Mouse (Mus musculus) heart, adult 2 months (tissue): ENCODE data around the gene Gm525. TPM values are rescaled to one million over a fixed set of nuclear protein-coding genes. Genes with fewer than 3 reads are reported as not detected.

Source experiments
- DNase-seq, 2 experiments: peaks; one replicate each; pipeline ENCODE4 v3.0.0; 2021
- H3K27ac ChIP-seq: fragments of 200-600 bp; 2 replicates; pipeline ENCODE4 v1.8.1; 2022
- H3K27me3 ChIP-seq: fragments of 200-500 bp; 2 replicates; pipeline ENCODE4 v1.6.1; 2012; ENCODE audit warnings: mild to moderate bottlenecking, low read length, inconsistent platforms, mixed read lengths; ENCODE audit not compliant: control insufficient read depth, insufficient read depth
- H3K36me3 ChIP-seq: fragments of 200-500 bp; 2 replicates; pipeline ENCODE4 v1.6.1; 2012; ENCODE audit warnings: low read length, inconsistent platforms; ENCODE audit not compliant: control insufficient read depth, insufficient read depth
- H3K4me1 ChIP-seq: fragments of 200-500 bp; 2 replicates; pipeline ENCODE4 v1.6.1; 2011; ENCODE audit warnings: low read length; ENCODE audit not compliant: control insufficient read depth, insufficient read depth
- H3K4me3 ChIP-seq: fragments of 200-600 bp; 2 replicates; pipeline ENCODE4 v1.8.1; 2022
- H3K79me2 ChIP-seq: fragments of 200-500 bp; replicated peaks from 2 replicates; pipeline ENCODE4 v1.6.1; 2012; ENCODE audit warnings: mild to moderate bottlenecking, inconsistent platforms, low read length, moderate library complexity, mixed read lengths; ENCODE audit not compliant: control insufficient read depth, insufficient read depth
- H3K9ac ChIP-seq: fragments of 200-500 bp; 2 replicates; pipeline ENCODE4 v1.6.1; 2012; ENCODE audit warnings: low read depth, mild to moderate bottlenecking, control low read depth, inconsistent platforms, low read length, mixed read lengths
- CTCF ChIP-seq: fragments of 200-600 bp; IDR thresholded peaks from 2 replicates; pipeline ENCODE4 v1.8.1; 2022; ENCODE audit warnings: antibody characterized with exemption, mild to moderate bottlenecking, moderate library complexity
- EP300 ChIP-seq: fragments of 200-500 bp; IDR thresholded peaks from 2 replicates; pipeline ENCODE4 v1.6.1; 2011; ENCODE audit warnings: low read depth, low read length, control low read depth; ENCODE audit not compliant: insufficient read depth
- POLR2A ChIP-seq: fragments of 200-500 bp; IDR thresholded peaks from 2 replicates; pipeline ENCODE4 v1.6.1; 2011; ENCODE audit warnings: mild to moderate bottlenecking, low read depth, low read length, control low read depth; ENCODE audit not compliant: insufficient read depth
- WGBS: fragments of 180-500 bp; shearing (Covaris S2); methylation state at CpG from one replicate; pipeline ENCODE4 v1.1.7; 2018; 5-methylcytosine and 5-hydroxymethylcytosine counted together
- intact Hi-C: fragments of 180-260 bp; cut with DNase I; formaldehyde crosslinking; loops from one replicate; pipeline ENCODE4 v1.15.1; 2025
- polyA plus RNA-seq: library from polyadenylated mRNA; depleted of rRNA; stranded (reverse); fragments of >200 nt; gene quantifications from 2 replicates; pipeline ENCODE4 v1.2.3, GENCODE M21; 2012; rRNA removed
- total RNA-seq, 2 experiments: library from RNA; stranded (reverse); gene quantifications; 2 replicates each; pipeline ENCODE4 v1.2.3; 2021

Gene Gm525
- total and polyA plus RNA-seq, 3 experiments, result 0.27 TPM; not detected in 2

DNA sequence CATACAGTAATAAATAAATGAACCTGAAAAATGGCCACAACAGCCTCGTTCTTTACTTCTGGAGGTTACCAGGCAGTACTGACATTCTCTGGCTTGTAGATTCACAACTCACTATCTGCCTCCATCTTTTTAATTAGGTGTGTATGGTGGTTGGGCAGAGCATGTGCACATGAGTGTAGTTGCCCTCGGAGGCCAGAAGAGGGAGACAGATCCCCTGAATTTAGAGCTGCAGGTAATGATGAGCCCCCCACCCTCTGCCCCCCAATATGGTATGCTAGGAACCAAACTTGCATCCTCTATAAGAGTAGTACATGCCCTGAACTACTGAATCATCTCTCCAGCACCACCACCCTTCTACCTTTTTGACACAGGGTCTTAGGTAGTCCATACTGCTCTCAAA, 64.3 kb downstream of the Gm525 start:
- intact Hi-C loops, result no loop called here
- DNase-seq, result no peak
- no peak overlapping the region for H3K9ac ChIP-seq
- H3K4me1 ChIP-seq, result no peaks in the 10 kb centered on the region
- H3K36me3 ChIP-seq, result no peaks in the 10 kb centered on the region
- no peak overlapping the region for H3K4me3 ChIP-seq
- no peaks in the 10 kb centered on the region for H3K27me3 ChIP-seq
- 96% methylated on average over 2 of the region's 2 CpGs for WGBS
- H3K79me2 ChIP-seq, result no peaks in the 10 kb centered on the region
- no peak overlapping the region for H3K27ac ChIP-seq
- TF ChIP-seq POLR2A, result no peak
- no peak for TF ChIP-seq EP300
- TF ChIP-seq CTCF, result 0 out of 2 replicates have a peak, but pooled peaks have one; percentile 13

Other genes with a start within 250 kb of the Gm525 start
- 100 to 1,000 TPM; 140 to 141 TPM for gene Akap1, start 209.3 kb upstream of the Gm525 start, total RNA-seq
- 125 and 178 TPM in 2 replicates for gene Akap1, start 209.3 kb upstream of the Gm525 start, polyA plus RNA-seq
- gene Scpep1, start 118.4 kb upstream of the Gm525 start, total RNA-seq, result 10 to 100 TPM; 15.3 to 16.3 TPM
- 11.1 and 13.5 TPM in 2 replicates for gene Scpep1, start 118.4 kb upstream of the Gm525 start, polyA plus RNA-seq
- not detected for gene Elobl, start 106.9 kb upstream of the Gm525 start, total RNA-seq
- gene Elobl, start 106.9 kb upstream of the Gm525 start, polyA plus RNA-seq, result 0.56 TPM in 1 of 2 replicates, not detected in the other
- 1 to 10 TPM; 4.8 TPM for gene Coil, start 103.6 kb upstream of the Gm525 start, total RNA-seq
- gene Coil, start 103.6 kb upstream of the Gm525 start, polyA plus RNA-seq, result 2.8 and 4.7 TPM in 2 replicates
- gene Trim25, start 74.5 kb upstream of the Gm525 start, total RNA-seq, result 10 to 100 TPM; 17.7 to 24.3 TPM
- gene Trim25, start 74.5 kb upstream of the Gm525 start, polyA plus RNA-seq, result 13.6 and 14.1 TPM in 2 replicates
- gene Dgke, start 7.0 kb upstream of the Gm525 start, total RNA-seq, result 10 to 100 TPM in 1 of 2 experiments, 1 to 10 TPM in 1; 9.3 to 12.4 TPM
- gene Dgke, start 7.0 kb upstream of the Gm525 start, polyA plus RNA-seq, result 5.6 and 8.2 TPM in 2 replicates
- under 1 TPM; 0.18 to 0.20 TPM for gene Nog, start 228.5 kb downstream of the Gm525 start, total RNA-seq
- gene Nog, start 228.5 kb downstream of the Gm525 start, polyA plus RNA-seq, result 0.18 and 0.39 TPM in 2 replicates